Mouse (Mus musculus): Measurements from ENCODE around the gene Best1.
A peak's percentile ranks its signal among the peaks of the same experiment; 100 is the strongest.

DNA sequence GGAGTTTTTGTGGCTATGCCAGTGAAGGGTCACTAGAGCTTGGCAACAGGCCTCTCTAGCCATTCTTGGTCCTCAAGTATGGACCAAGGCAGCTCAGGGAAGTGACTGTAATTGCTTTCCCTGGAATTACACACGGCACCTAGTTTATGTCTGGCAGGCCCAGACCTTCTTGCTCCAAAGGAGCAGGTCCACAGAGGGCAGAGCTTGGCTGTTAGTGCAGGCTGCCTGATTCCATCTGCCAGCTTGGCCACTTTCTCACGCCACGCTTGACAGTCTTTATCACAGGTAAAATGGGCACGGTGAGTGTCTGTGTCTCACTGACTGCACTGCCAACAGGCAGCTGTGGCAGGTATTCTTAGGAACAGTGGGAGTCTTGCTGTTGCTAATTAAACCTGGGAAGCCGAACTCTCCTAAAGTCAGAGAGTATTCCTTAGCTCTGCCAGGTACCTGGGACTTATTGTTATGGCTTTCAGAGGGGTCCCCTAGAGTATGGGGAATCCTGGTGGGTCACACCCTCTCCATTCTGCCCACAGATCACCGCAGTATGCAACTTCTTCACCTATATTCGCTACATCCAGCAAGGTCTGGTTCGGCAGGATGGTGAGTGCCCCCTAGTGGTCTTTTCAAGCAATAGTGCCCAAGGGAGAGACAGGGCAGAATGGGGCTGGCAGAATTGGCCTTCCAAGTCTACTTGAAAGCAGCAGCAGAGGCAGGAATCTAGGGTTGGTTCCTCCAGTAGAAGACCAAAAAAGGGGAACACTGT, 32.0 kb upstream of the Best1 start:
- TF ChIP-seq CTCF (conservative IDR thresholded peaks at IDR 0.05; ENCODE audit: low read length) (peak; percentile 92), POU5F1 (IDR thresholded peaks at IDR 0.05; ENCODE audit: borderline replicate concordance, low read length) (no peak), NANOG (IDR thresholded peaks at IDR 0.05; ENCODE audit: borderline replicate concordance, low read length) (no peak)

Measured in E14TG2a.4 (cell line).